Mouse (Mus musculus): ENCODE data around the gene Rad21l. TPM values are rescaled to one million over a fixed set of nuclear protein-coding genes. Genes with fewer than 3 reads are reported as not detected.

Rad21l gene
- total RNA-seq (2017): not detected in 3 replicates

- ATAC-seq (replicated peaks; ENCODE audit: insufficient number of reproducible peaks, low FRiP score, low TSS enrichment, poor library complexity, severe bottlenecking): no peak
Measured at GRCm38 (mm10) chr2:151668433-151668832, at the start of gene Rad21l. Gene Rad21l (minus strand): TSS chr2:151668533.

GRCm38 (mm10) chr2:151716318-151717055 lies 48.2 kb upstream of the Rad21l start:
- ATAC-seq (replicated peaks; ENCODE audit: insufficient number of reproducible peaks, low FRiP score, low TSS enrichment, poor library complexity, severe bottlenecking): no peak

- ATAC-seq (replicated peaks; ENCODE audit: insufficient number of reproducible peaks, low FRiP score, low TSS enrichment, poor library complexity, severe bottlenecking): no peak
Measured at GRCm38 (mm10) chr2:151715526-151715925, 47.2 kb upstream of the Rad21l start.

GRCm38 (mm10) chr2:151712647-151713046 lies 44.3 kb upstream of the Rad21l start:
- no peak for ATAC-seq (replicated peaks; ENCODE audit: insufficient number of reproducible peaks, low FRiP score, low TSS enrichment, poor library complexity, severe bottlenecking)

GRCm38 (mm10) chr2:151702851-151703190 lies 34.5 kb upstream of the Rad21l start:
- ATAC-seq (replicated peaks; ENCODE audit: insufficient number of reproducible peaks, low FRiP score, low TSS enrichment, poor library complexity, severe bottlenecking): no peak

GRCm38 (mm10) chr2:151702146-151702850 lies 34.0 kb upstream of the Rad21l start:
- ATAC-seq (replicated peaks; ENCODE audit: insufficient number of reproducible peaks, low FRiP score, low TSS enrichment, poor library complexity, severe bottlenecking): no peak

- no peak for ATAC-seq (replicated peaks; ENCODE audit: insufficient number of reproducible peaks, low FRiP score, low TSS enrichment, poor library complexity, severe bottlenecking)
Measured at GRCm38 (mm10) chr2:151701231-151702145, 33.2 kb upstream of the Rad21l start, which contains the start of gene Tmem74b. Gene Tmem74b (plus strand): TSS chr2:151702008.

GRCm38 (mm10) chr2:151682976-151683375 lies 14.6 kb upstream of the Rad21l start:
- ATAC-seq (replicated peaks; ENCODE audit: insufficient number of reproducible peaks, low FRiP score, low TSS enrichment, poor library complexity, severe bottlenecking): no peak

- no peak for ATAC-seq (replicated peaks; ENCODE audit: insufficient number of reproducible peaks, low FRiP score, low TSS enrichment, poor library complexity, severe bottlenecking)
Measured at GRCm38 (mm10) chr2:151682357-151682756, 14.0 kb upstream of the Rad21l start.

- ATAC-seq (replicated peaks; ENCODE audit: insufficient number of reproducible peaks, low FRiP score, low TSS enrichment, poor library complexity, severe bottlenecking): no peak
Measured at GRCm38 (mm10) chr2:151676234-151676633, 7.9 kb upstream of the Rad21l start.

GRCm38 (mm10) chr2:151670968-151671329 lies 2.6 kb upstream of the Rad21l start:
- ATAC-seq (replicated peaks; ENCODE audit: insufficient number of reproducible peaks, low FRiP score, low TSS enrichment, poor library complexity, severe bottlenecking): no peak

GRCm38 (mm10) chr2:151670026-151670967 lies 2.0 kb upstream of the Rad21l start:
- ATAC-seq (replicated peaks; ENCODE audit: insufficient number of reproducible peaks, low FRiP score, low TSS enrichment, poor library complexity, severe bottlenecking): no peak

- no peak for ATAC-seq (replicated peaks; ENCODE audit: insufficient number of reproducible peaks, low FRiP score, low TSS enrichment, poor library complexity, severe bottlenecking)
Measured at GRCm38 (mm10) chr2:151652053-151652452, 16.3 kb downstream of the Rad21l start.

- no peak for ATAC-seq (replicated peaks; ENCODE audit: insufficient number of reproducible peaks, low FRiP score, low TSS enrichment, poor library complexity, severe bottlenecking)
Measured at GRCm38 (mm10) chr2:151636015-151636402, 32.3 kb downstream of the Rad21l start.

GRCm38 (mm10) chr2:151635362-151636014 lies 32.8 kb downstream of the Rad21l start:
- ATAC-seq (replicated peaks; ENCODE audit: insufficient number of reproducible peaks, low FRiP score, low TSS enrichment, poor library complexity, severe bottlenecking): no peak

- no peak for ATAC-seq (replicated peaks; ENCODE audit: insufficient number of reproducible peaks, low FRiP score, low TSS enrichment, poor library complexity, severe bottlenecking)
Measured at GRCm38 (mm10) chr2:151634903-151635302, 33.4 kb downstream of the Rad21l start.

GRCm38 (mm10) chr2:151632982-151633381 lies 35.4 kb downstream of the Rad21l start:
- no peak for ATAC-seq (replicated peaks; ENCODE audit: insufficient number of reproducible peaks, low FRiP score, low TSS enrichment, poor library complexity, severe bottlenecking)

Data from monocyte, adult 5-6 weeks (primary cell).